Mouse (Mus musculus) hindbrain, embryonic 12.5 days (tissue): Measurements from ENCODE around the gene Mrtfb. TPM values are rescaled to one million over a fixed set of nuclear protein-coding genes. Genes with fewer than 3 reads are reported as not detected.

Source experiments
- ATAC-seq: fragments of 200-750 bp; cut with Nextera tagmentation; 2 replicates; pipeline ENCODE4 v1.8.0; 2017; ENCODE audit warnings: moderate TSS enrichment; ENCODE audit not compliant: low FRiP score
- H3K27ac ChIP-seq: fragments of 300-500 bp; sonication (generic); 2 replicates; pipeline ENCODE4 v1.5.1; 2016; ENCODE audit warnings: mild to moderate bottlenecking
- H3K27me3 ChIP-seq: fragments of 300-500 bp; sonication (generic); 2 replicates; pipeline ENCODE4 v1.6.1; 2016; ENCODE audit warnings: mild to moderate bottlenecking
- H3K36me3 ChIP-seq: fragments of 300-500 bp; sonication (generic); 2 replicates; pipeline ENCODE4 v1.6.1; 2016; ENCODE audit warnings: mild to moderate bottlenecking
- H3K4me1 ChIP-seq: fragments of 300-500 bp; sonication (generic); 2 replicates; pipeline ENCODE4 v1.6.1; 2016
- H3K4me2 ChIP-seq: fragments of 300-500 bp; sonication (generic); replicated peaks from 2 replicates; pipeline ENCODE4 v1.6.1; 2016; ENCODE audit warnings: mild to moderate bottlenecking
- H3K4me3 ChIP-seq: fragments of 300-500 bp; sonication (generic); 2 replicates; pipeline ENCODE4 v1.5.1; 2016; ENCODE audit warnings: mild to moderate bottlenecking
- H3K9ac ChIP-seq: fragments of 300-500 bp; sonication (generic); 2 replicates; pipeline ENCODE4 v1.6.1; 2016; ENCODE audit warnings: mild to moderate bottlenecking, moderate library complexity
- H3K9me3 ChIP-seq: fragments of 300-500 bp; sonication (generic); replicated peaks from 2 replicates; pipeline ENCODE4 v1.6.1; 2016; ENCODE audit warnings: mild to moderate bottlenecking
- WGBS: fragments of 180-500 bp; shearing (Covaris S2); methylation state at CpG from one replicate; pipeline ENCODE4 v1.1.7; 2016; 5-methylcytosine and 5-hydroxymethylcytosine counted together
- polyA plus RNA-seq: library from polyadenylated mRNA; unstranded; fragments of >200 nt; fragmentation: Nextera tagmentation; extraction: Ambion mirVana; gene quantifications from 2 replicates; pipeline ENCODE4 v1.2.1, GENCODE M21; 2016

Gene Mrtfb
- polyA plus RNA-seq, result 15.9 and 18.7 TPM in 2 replicates

DNA sequence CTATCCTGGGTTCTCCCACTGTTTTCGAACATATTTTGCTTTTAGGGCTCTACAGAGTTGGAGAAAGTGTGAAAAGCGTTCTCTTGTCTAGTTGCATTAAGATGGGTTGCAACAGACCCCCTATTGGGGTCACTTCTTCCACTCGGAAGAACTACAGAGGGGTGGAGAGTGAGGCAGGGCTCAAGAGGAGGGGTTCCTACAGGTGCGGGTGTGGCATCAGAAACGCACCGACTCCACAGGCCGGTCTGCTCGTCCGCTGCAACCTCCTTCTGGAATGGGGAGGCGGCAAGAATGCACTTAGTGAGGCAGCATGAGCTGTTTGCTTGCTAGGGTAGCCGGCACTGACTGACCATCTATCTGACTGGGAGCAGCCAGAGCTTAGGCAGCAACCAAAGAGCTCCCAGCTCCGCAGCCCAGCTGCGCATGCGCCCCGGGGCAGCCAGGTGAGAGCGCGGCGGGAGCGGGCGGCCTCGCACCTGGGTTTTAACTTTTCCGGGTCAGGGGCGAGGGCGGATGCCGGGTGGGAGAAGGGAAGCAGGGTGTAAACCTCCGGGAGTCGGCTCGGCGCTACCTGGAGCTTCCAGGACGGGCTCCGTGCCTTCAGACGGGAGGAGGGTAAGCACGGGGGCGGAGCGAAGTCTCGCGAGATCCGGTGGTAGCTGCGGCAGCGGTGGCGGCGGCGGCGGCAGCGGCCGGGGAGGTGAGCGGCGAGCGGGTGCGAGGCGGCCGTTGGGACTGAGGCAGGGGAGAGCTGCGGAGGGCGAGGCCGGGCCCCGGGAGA lies at the start of gene Mrtfb:
Mrtfb (plus strand) TSS at position 627 of the 781 bp plus-strand sequence.
- 1% methylated on average over 54 of the region's 56 CpGs for WGBS
- H3K27me3 ChIP-seq, result no peaks in the 10 kb centered on the region
- H3K9ac ChIP-seq, result peak within 1 kb of the TSS; percentile 92
- peak within 1 kb of the TSS; percentile 88 for H3K4me2 ChIP-seq
- H3K36me3 ChIP-seq, result no peaks in the 10 kb centered on the region
- peak; percentile 94 for ATAC-seq
- H3K4me3 ChIP-seq, result peak within 1 kb of the TSS; percentile 90
- peak within 1 kb of the TSS; percentile 82 for H3K27ac ChIP-seq
- H3K9me3 ChIP-seq, result no peaks in the 10 kb centered on the region
- H3K4me1 ChIP-seq, result peaks cover 15% of the 10 kb centered on the region

DNA sequence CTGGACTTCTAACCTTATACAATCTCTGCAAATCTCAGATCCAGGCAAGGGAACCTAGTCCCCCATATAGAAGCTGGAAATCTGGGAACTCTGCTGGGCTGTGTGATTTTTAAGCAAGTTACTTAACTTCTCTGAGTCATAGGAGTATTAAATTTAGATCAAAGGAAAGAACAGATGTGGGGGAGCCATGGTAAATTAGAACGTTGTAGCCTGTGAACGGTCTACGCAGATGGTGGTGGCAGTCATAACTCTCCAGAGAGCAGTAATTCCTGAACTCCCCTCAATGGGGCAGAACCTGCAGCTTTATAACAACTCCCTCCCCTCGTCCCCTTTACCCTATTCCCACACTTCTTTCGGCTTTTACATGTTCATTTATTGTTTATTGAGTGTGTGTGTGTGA lies 48.6 kb upstream of the Mrtfb start:
- Histone ChIP-seq H3K4me1 (no peaks in the 10 kb centered on the region), H3K9me3 (no peaks in the 10 kb centered on the region), H3K4me3 (no peak overlapping the region), H3K4me2 (no peak overlapping the region), H3K36me3 (no peaks in the 10 kb centered on the region), H3K9ac (no peak overlapping the region), H3K27ac (no peak overlapping the region), H3K27me3 (no peaks in the 10 kb centered on the region)
- 58% methylated on average over 5 of the region's 5 CpGs for WGBS
- no peak for ATAC-seq

DNA sequence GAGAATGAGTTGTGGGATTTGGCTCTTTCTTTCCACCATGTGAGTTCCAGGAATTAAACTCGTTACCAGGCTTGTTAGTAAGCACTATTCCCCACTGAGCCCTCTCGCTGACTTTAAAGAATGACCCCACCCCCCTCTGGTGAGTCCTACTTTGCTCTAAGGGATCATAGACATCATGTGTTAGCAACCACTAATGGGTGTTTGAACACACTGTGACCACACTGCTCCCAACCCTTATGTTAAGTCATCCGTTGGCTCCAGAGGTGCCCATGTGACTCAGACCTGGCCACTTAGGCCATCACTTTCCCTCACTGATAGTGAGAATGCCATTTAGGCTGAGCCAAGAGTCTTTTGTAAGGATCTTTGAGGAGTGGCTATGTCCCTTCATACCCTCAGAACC lies 48.2 kb upstream of the Mrtfb start:
- Histone ChIP-seq H3K36me3 (no peaks in the 10 kb centered on the region), H3K27ac (no peak overlapping the region), H3K27me3 (no peaks in the 10 kb centered on the region), H3K9ac (no peak overlapping the region), H3K4me2 (no peak overlapping the region), H3K4me3 (no peak overlapping the region), H3K4me1 (no peaks in the 10 kb centered on the region), H3K9me3 (no peaks in the 10 kb centered on the region)
- 35% methylated on average over 3 of the region's 3 CpGs for WGBS
- no peak for ATAC-seq

DNA sequence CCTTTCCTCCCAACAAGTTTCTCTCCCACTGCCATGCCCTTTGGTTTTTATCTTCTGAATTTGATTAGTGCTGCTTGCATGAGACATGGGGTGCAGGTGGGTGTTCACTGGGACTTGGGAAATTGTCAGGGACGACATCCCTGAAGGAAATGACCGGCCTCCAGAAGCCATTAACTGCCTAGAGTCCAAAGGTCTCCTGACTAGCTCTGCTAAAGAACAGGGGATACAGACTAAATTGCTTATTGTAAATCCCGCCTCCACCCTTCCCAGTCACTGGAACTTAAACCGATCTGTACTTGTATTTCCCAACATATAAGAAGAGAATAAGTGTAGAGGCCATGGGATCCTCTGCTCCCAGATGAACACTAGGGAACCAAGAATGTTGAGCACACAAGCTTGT lies 43.5 kb upstream of the Mrtfb start:
- Histone ChIP-seq H3K36me3 (no peaks in the 10 kb centered on the region), H3K27me3 (no peaks in the 10 kb centered on the region), H3K9me3 (no peaks in the 10 kb centered on the region), H3K4me1 (no peaks in the 10 kb centered on the region), H3K4me2 (no peak overlapping the region), H3K27ac (no peak overlapping the region), H3K9ac (no peak overlapping the region), H3K4me3 (no peak overlapping the region)
- 82% methylated on average over 4 of the region's 4 CpGs for WGBS
- ATAC-seq, result no peak

DNA sequence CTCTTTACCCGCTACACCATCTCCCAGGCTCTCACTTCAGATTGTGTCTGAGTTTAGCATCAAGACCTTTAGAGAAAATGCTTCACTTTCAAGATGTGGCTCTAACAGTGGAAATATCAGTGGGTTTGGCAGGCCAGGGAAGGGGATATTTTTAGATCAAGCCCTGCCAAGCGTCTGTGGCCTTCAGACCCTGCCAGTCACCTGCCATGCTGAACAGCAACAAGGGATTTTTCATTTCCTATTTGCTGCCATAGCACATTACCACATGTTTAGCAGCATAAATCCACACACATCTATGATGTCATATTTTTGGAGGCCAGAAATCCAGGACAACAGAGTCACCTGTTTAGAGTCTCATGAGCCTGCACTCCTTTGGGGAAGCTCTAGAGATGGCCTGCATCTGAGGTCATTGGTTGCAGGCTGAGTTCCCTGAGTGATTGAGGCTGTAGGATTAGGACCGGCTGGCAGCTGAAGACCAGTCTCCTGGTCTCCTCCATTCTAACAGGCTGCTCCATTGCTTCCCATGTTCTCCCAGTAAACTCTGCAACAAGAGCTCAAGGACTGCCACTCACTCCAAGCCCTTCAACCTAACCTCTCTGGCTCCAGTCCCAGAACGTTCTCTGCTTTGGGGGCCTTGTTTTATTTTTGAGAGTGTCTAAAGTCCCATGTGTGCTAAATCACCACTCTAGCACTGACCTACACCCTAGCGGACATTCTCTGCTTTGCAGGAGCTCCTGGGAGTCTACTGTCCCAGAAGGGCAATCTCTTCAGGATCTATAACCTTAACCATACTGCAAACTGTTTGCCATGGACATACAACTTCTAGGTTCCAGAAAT lies 39.9 kb upstream of the Mrtfb start:
- Histone ChIP-seq H3K27me3 (no peaks in the 10 kb centered on the region), H3K4me1 (no peaks in the 10 kb centered on the region), H3K9ac (no peak overlapping the region), H3K4me3 (no peak overlapping the region), H3K4me2 (no peak overlapping the region), H3K27ac (no peak overlapping the region), H3K36me3 (no peaks in the 10 kb centered on the region), H3K9me3 (no peaks in the 10 kb centered on the region)
- ATAC-seq, result no peak
- WGBS, result 76% methylated on average over 5 of the region's 5 CpGs

DNA sequence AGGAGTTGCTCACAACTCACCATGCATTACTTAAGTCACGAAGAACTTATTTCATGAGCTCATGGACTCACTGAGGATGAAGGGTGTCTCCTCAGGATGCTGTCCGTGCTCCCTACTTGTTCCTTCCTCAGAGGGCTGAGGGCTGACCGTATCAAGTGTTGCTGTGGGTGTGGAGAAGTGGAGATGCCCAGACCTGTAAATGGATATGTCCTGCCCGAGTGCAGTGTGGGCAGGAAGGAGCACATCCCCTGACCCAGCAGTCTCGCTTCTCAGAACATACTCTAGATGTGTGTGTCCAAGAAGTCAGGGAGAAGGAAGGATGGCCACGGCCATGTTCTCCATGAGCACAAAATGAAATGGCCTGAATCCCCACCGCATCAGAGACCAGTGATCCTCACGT lies 38.3 kb upstream of the Mrtfb start:
- ATAC-seq, result no peak
- Histone ChIP-seq H3K9me3 (no peaks in the 10 kb centered on the region), H3K9ac (no peak overlapping the region), H3K27me3 (no peaks in the 10 kb centered on the region), H3K27ac (no peak overlapping the region), H3K4me3 (no peak overlapping the region), H3K4me2 (no peak overlapping the region), H3K4me1 (no peaks in the 10 kb centered on the region), H3K36me3 (no peaks in the 10 kb centered on the region)
- WGBS, result 90% methylated on average over 8 of the region's 8 CpGs

DNA sequence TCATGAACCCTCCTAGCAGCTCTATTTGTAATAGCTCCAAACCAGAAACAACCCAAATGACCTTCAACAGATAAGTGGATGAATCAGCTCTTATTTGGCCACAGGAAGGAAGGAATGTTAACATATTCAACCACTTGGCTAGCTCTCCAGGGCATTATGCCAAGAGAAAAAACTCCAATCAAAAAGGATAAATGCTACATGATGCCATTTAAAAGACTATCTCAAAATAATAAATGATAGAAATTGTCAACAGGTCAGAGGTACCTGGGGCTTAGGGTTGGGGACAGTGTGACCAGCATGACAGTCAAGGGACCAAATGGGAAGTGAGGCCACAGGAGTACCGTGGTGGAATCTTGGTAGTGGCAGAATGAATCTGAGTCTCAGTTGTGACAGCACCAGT lies 34.8 kb upstream of the Mrtfb start:
- H3K27ac ChIP-seq, result no peak overlapping the region
- H3K9ac ChIP-seq, result no peak overlapping the region
- H3K4me3 ChIP-seq, result no peak overlapping the region
- no peak for ATAC-seq
- H3K4me2 ChIP-seq, result no peak overlapping the region
- 93% methylated on average over 1 of the region's 1 CpGs for WGBS
- H3K9me3 ChIP-seq, result no peaks in the 10 kb centered on the region
- H3K36me3 ChIP-seq, result no peaks in the 10 kb centered on the region
- H3K4me1 ChIP-seq, result no peaks in the 10 kb centered on the region
- H3K27me3 ChIP-seq, result no peaks in the 10 kb centered on the region

DNA sequence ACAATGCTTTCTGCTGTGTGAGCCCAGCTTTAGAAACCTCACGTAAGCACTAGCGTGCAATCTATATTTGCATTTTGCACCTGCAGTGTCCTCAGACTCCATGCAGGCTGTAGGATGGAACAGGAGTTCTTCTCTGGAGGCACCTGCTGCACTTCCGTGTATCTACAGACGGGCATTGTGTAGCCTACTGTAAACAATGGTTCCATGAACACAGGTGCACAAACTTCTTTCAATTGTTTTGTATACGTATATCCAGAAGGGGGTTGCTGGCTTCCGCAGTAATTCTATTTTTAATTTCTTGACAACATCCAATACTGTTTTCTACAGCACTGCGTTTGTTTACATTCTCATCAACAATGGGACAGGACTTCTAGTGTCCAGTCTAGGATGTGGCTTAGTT lies 24.2 kb upstream of the Mrtfb start:
- H3K27me3 ChIP-seq, result no peaks in the 10 kb centered on the region
- no peak overlapping the region for H3K4me2 ChIP-seq
- no peak overlapping the region for H3K4me3 ChIP-seq
- ATAC-seq, result no peak
- no peak overlapping the region for H3K9ac ChIP-seq
- H3K4me1 ChIP-seq, result no peaks in the 10 kb centered on the region
- H3K36me3 ChIP-seq, result no peaks in the 10 kb centered on the region
- no peaks in the 10 kb centered on the region for H3K9me3 ChIP-seq
- H3K27ac ChIP-seq, result no peak overlapping the region
- WGBS, result 93% methylated on average over 7 of the region's 7 CpGs

DNA sequence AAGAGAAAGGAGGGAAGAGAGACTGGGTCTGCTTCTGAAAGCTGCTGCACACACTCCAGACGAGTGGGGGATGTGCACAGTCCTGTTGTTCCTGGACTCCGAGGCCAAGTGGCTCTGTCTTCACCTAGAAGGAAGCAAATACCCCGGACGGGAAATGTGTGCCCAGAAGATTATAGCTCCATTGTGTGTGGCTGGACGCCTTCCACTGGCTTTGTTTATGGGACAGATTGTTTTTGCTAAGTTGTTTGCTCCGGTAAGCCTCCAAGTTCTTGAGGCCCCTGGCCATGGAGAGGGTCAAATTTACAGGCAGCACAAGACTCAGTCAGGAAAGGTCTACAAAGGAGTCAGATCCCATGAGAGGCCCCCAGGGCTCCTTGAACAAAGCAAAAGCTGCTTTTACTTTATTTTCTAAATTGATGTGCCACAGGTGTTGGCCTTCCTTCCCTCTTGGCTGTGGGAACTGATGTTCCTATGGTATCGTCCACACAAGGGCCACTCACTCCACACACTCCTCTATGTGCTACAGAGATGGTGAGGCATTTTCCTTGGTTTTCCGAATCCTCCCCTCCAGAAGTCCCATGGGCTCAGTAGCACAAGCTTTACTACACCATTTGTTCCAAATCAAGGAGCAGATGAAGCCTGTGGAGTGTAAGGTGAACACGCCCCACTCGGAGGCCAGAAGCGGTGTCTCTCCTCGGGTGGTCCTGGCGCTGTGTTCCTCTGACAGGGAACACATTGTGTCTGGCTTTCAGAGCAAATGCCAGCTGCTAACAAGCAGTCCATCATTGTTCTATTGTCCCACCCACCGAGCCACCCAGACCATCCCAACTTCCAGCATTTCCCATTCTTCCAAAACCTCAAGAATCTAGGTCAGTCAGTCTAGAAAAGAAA lies 23.1 kb upstream of the Mrtfb start:
- Histone ChIP-seq H3K4me3 (no peak overlapping the region), H3K27me3 (no peaks in the 10 kb centered on the region), H3K27ac (no peak overlapping the region), H3K4me1 (no peaks in the 10 kb centered on the region), H3K9me3 (no peaks in the 10 kb centered on the region), H3K9ac (no peak overlapping the region), H3K36me3 (no peaks in the 10 kb centered on the region), H3K4me2 (no peak overlapping the region)
- 61% methylated on average over 14 of the region's 14 CpGs for WGBS
- no peak for ATAC-seq

DNA sequence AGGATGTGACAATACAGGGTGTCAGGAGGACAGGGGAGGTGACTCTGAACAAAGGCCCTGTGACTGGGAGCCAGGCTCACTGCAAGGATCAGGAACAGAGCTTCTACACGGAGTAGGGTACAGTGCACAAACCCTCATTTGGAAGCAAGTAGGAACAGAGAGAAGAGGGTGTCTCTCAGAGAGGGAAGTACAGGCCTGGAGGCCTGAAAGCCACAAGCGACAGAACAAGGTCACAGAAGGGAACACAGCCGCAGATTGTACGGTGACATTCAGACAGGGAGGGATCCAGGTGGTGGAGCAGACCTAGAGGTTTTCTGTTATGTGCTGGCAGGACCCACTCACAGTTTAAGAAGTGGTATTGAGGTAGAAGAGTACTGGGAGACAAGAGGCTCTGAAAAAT lies 17.2 kb upstream of the Mrtfb start:
- H3K27me3 ChIP-seq, result no peaks in the 10 kb centered on the region
- H3K9me3 ChIP-seq, result no peaks in the 10 kb centered on the region
- 77% methylated on average over 4 of the region's 4 CpGs for WGBS
- no peak for ATAC-seq
- H3K4me1 ChIP-seq, result no peaks in the 10 kb centered on the region
- no peak overlapping the region for H3K4me2 ChIP-seq
- no peak overlapping the region for H3K9ac ChIP-seq
- H3K36me3 ChIP-seq, result no peaks in the 10 kb centered on the region
- H3K27ac ChIP-seq, result no peak overlapping the region
- no peak overlapping the region for H3K4me3 ChIP-seq

DNA sequence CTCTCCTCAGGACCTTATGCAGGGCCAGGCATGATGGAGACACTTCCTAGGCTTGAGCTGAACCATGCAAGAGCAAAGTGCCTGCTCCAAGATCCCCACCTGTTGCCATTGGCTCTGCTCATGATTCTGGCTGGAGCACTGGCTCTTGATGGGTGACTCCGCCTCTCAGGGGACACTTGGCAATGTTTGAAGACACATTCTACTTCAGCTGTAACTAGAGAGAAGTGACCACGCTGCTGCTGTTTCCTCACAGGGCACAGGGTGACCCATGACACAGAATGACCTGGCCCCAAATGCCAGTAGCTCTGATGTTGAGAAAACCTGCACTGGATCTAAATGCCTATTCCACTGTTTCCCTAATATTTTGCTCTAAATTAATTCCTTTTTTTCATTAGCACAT lies 16.7 kb upstream of the Mrtfb start:
- WGBS, result 74% methylated on average over 2 of the region's 2 CpGs
- ATAC-seq, result no peak
- Histone ChIP-seq H3K9ac (no peak overlapping the region), H3K4me2 (no peak overlapping the region), H3K4me3 (no peak overlapping the region), H3K27me3 (no peaks in the 10 kb centered on the region), H3K9me3 (no peaks in the 10 kb centered on the region), H3K36me3 (no peaks in the 10 kb centered on the region), H3K4me1 (no peaks in the 10 kb centered on the region), H3K27ac (no peak overlapping the region)

DNA sequence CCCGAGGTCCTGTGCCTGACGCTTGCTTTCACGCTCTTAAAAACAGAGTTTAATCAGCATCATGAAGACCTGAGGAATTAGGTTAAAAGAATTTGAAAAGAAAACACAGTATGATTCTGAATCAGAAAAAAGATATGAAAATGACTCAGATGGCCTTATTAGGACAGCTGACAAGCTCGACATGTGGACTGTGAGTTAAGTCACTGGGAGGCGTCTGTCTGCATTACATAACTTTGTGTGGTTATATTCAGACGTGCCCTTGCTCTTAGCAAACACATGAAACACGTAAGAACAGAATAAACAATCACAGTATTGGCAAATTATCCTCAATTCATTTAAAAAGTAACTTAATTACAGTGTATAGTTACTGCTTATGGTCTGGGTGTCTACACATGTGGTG lies 16.0 kb upstream of the Mrtfb start:
- H3K9ac ChIP-seq, result no peak overlapping the region
- H3K4me3 ChIP-seq, result no peak overlapping the region
- H3K9me3 ChIP-seq, result no peaks in the 10 kb centered on the region
- H3K27me3 ChIP-seq, result no peaks in the 10 kb centered on the region
- no peaks in the 10 kb centered on the region for H3K36me3 ChIP-seq
- no peak overlapping the region for H3K27ac ChIP-seq
- no peak for ATAC-seq
- no peak overlapping the region for H3K4me2 ChIP-seq
- no peaks in the 10 kb centered on the region for H3K4me1 ChIP-seq
- 75% methylated on average over 7 of the region's 7 CpGs for WGBS
